Mouse (Mus musculus) liver, embryonic 11.5 days (tissue): Measurements from ENCODE around the gene Exoc3l. TPM values are rescaled to one million over a fixed set of nuclear protein-coding genes. Genes with fewer than 3 reads are reported as not detected.

Experiments
- ATAC-seq: fragments of 200-750 bp; cut with Nextera tagmentation; replicated peaks from 2 replicates; pipeline ENCODE4 v1.8.0; 2017; ENCODE audit warnings: moderate number of reproducible peaks, mild to moderate bottlenecking, moderate TSS enrichment, moderate library complexity; ENCODE audit not compliant: low FRiP score
- DNase-seq: peaks from one replicate; pipeline ENCODE4 v3.0.0-alpha.2; 2017; ENCODE audit warnings: low spot score
- H3K27ac ChIP-seq: fragments of 300-500 bp; sonication (generic); 2 replicates; pipeline ENCODE4 v1.5.1; 2014; ENCODE audit warnings: mild to moderate bottlenecking, low read depth, low read length, control low read depth
- H3K27me3 ChIP-seq: fragments of 300-500 bp; sonication (generic); replicated peaks from 2 replicates; pipeline ENCODE4 v1.6.1; 2014; ENCODE audit warnings: low read length, mixed read lengths; ENCODE audit not compliant: control insufficient read depth, insufficient read depth
- H3K36me3 ChIP-seq: fragments of 300-500 bp; sonication (generic); 2 replicates; pipeline ENCODE4 v1.6.1; 2014; ENCODE audit warnings: mild to moderate bottlenecking, low read length, moderate library complexity, mixed read lengths; ENCODE audit not compliant: control insufficient read depth, insufficient read depth
- H3K4me1 ChIP-seq: fragments of 300-500 bp; sonication (generic); replicated peaks from 2 replicates; pipeline ENCODE4 v1.6.1; 2014; ENCODE audit warnings: low read length, mixed read lengths; ENCODE audit not compliant: control insufficient read depth, insufficient read depth
- H3K4me2 ChIP-seq: fragments of 300-500 bp; sonication (generic); 2 replicates; pipeline ENCODE4 v1.6.1; 2014; ENCODE audit warnings: mild to moderate bottlenecking, control low read depth, moderate library complexity
- H3K4me3 ChIP-seq: fragments of 300-500 bp; sonication (generic); 2 replicates; pipeline ENCODE4 v1.5.1; 2014; ENCODE audit warnings: low read depth, low read length, control low read depth
- H3K9ac ChIP-seq: fragments of 300-500 bp; sonication (generic); 2 replicates; pipeline ENCODE4 v1.6.1; 2014; ENCODE audit warnings: low read depth, low read length, control low read depth
- H3K9me3 ChIP-seq: fragments of 300-500 bp; sonication (generic); 2 replicates; pipeline ENCODE4 v1.6.1; 2016; ENCODE audit warnings: low read length, inconsistent platforms, mixed read lengths; ENCODE audit not compliant: control insufficient read depth
- WGBS: fragments of 180-500 bp; shearing (Covaris S2); extraction: QIAGEN DNeasy Blood & Tissue Kit; methylation state at CpG from one replicate; pipeline ENCODE4 v1.1.7; 2014; 5-methylcytosine and 5-hydroxymethylcytosine counted together
- polyA plus RNA-seq: library from polyadenylated mRNA; unstranded; fragments of >200 nt; fragmentation: Nextera tagmentation; extraction: Ambion mirVana; gene quantifications from 2 replicates; pipeline ENCODE4 v1.2.1, GENCODE M21; 2014

The Exoc3l gene
- polyA plus RNA-seq, 1 experiment from 2014 or later, result 19.6 TPM

GRCm38 (mm10) chr8:105336373-105337130, 40.7 kb upstream of the Exoc3l start:
- 73% methylated on average over 32 of the region's 32 CpGs for WGBS
- no peak for DNase-seq
- H3K27ac ChIP-seq, result no peak overlapping the region
- H3K4me2 ChIP-seq, result no peak overlapping the region
- no peak; the same call in 1 of the 2 replicates for ATAC-seq
- H3K9me3 ChIP-seq, result no peaks in the 10 kb centered on the region
- H3K4me1 ChIP-seq, result peaks cover 32% of the 10 kb centered on the region
- H3K36me3 ChIP-seq, result peaks cover 12% of the 10 kb centered on the region; the same call in 1 of the 2 replicates
- no peak overlapping the region for H3K9ac ChIP-seq
- no peaks in the 10 kb centered on the region for H3K27me3 ChIP-seq
- no peak overlapping the region for H3K4me3 ChIP-seq

- H3K27ac ChIP-seq, result no peak overlapping the region
- 77% methylated on average over 2 of the region's 2 CpGs for WGBS
- peaks cover 35% of the 10 kb centered on the region for H3K36me3 ChIP-seq
- DNase-seq (no peak), ATAC-seq (no peak)
- H3K9me3 ChIP-seq, result no peaks in the 10 kb centered on the region
- H3K9ac ChIP-seq, result no peak overlapping the region
- peaks cover 6% of the 10 kb centered on the region; the same call in 1 of the 2 replicates for H3K4me1 ChIP-seq
- H3K4me2 ChIP-seq, result no peak overlapping the region
- H3K27me3 ChIP-seq, result no peaks in the 10 kb centered on the region
- H3K4me3 ChIP-seq, result no peak overlapping the region
Observed at GRCm38 (mm10) chr8:105332523-105332922, 36.6 kb upstream of the Exoc3l start.

GRCm38 (mm10) chr8:105331931-105332330, 36.0 kb upstream of the Exoc3l start:
- Histone ChIP-seq H3K4me3 (no peak overlapping the region), H3K4me2 (no peak overlapping the region), H3K9me3 (no peaks in the 10 kb centered on the region), H3K36me3 (peaks cover 34% of the 10 kb centered on the region), H3K9ac (no peak overlapping the region), H3K4me1 (peaks cover 6% of the 10 kb centered on the region; the same call in 1 of the 2 replicates), H3K27me3 (no peaks in the 10 kb centered on the region), H3K27ac (no peak overlapping the region)
- ATAC-seq, result no peak
- WGBS, result 89% methylated on average over 9 of the region's 9 CpGs
- no peak for DNase-seq

GRCm38 (mm10) chr8:105331469-105331868, 35.6 kb upstream of the Exoc3l start:
- Histone ChIP-seq H3K9ac (no peak overlapping the region), H3K36me3 (peaks cover 29% of the 10 kb centered on the region), H3K4me1 (peaks cover 6% of the 10 kb centered on the region; the same call in 1 of the 2 replicates), H3K27me3 (no peaks in the 10 kb centered on the region), H3K4me2 (no peak overlapping the region), H3K27ac (no peak overlapping the region), H3K4me3 (no peak overlapping the region), H3K9me3 (no peaks in the 10 kb centered on the region)
- ATAC-seq (no peak), DNase-seq (no peak)
- 93% methylated on average over 22 of the region's 22 CpGs for WGBS

DNA sequence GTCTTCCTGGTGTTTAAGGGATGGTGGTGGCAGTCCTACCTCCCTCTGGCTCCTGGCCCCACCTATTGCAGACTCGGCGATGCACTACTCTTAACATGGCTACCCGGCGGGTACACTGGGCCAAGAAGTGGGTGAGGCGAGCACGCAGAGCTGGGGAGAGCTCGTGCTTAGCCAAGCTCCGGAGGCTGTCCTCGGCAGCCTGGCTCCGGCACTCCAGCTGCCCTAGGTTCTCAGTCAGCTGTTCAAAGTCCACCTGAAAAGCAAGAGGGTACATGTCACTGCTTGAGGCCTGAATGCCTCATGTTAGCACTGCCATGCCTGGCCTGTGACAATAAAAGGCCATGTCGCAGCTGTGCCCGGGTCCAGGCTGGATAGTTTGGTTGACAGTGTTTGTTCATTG, 34.4 kb upstream of the Exoc3l start:
- Histone ChIP-seq H3K4me3 (no peak overlapping the region), H3K9ac (no peak overlapping the region), H3K9me3 (no peaks in the 10 kb centered on the region), H3K27me3 (no peaks in the 10 kb centered on the region), H3K4me2 (no peak overlapping the region), H3K36me3 (peaks cover 28% of the 10 kb centered on the region), H3K27ac (no peak overlapping the region), H3K4me1 (peaks cover 8% of the 10 kb centered on the region)
- DNase-seq (no peak), ATAC-seq (no peak)
- 93% methylated on average over 12 of the region's 12 CpGs for WGBS

- H3K4me1 ChIP-seq, result peaks cover 25% of the 10 kb centered on the region
- WGBS, result 25% methylated on average over 6 of the region's 6 CpGs
- H3K27ac ChIP-seq, result peak overlapping the region; percentile 86
- peak overlapping the region; percentile 91 for H3K4me2 ChIP-seq
- no peak for DNase-seq
- H3K36me3 ChIP-seq, result peaks cover 28% of the 10 kb centered on the region
- no peak for ATAC-seq
- no peaks in the 10 kb centered on the region for H3K9me3 ChIP-seq
- H3K9ac ChIP-seq, result peak overlapping the region; percentile 79
- peak overlapping the region; percentile 67 for H3K4me3 ChIP-seq
- H3K27me3 ChIP-seq, result no peaks in the 10 kb centered on the region
Observed at GRCm38 (mm10) chr8:105326968-105327367, 31.1 kb upstream of the Exoc3l start.

DNA sequence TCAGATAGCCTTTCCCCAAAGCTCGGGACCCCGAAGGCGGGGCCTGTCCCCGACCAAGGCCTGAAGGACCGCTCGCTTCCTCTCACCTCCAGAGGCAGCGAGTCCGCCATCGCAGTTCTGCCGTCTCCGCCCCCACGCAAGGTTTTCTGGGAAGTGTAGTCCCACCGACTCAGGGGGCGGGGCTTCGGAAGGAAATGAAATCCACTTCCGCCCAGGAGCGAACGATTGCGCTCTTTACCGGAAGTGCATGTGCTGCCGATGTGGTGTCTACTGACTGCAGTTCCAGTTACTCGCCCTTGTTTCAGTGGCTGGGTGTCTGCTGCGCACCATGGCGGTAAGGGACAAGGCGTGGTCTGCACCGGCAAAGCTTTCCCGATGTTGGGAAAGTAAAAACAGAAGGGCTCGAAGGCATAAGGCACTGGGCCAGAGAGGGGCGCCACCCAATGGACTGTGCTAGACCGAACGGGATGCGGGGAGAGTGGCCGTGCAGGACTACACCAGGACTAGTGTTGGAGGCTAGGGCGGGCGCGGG, 30.3 kb upstream of the Exoc3l start, which contains the start of the genes Lrrc29 and Tmem208:
Gene Lrrc29 (minus strand): TSS at position 138 of the 532 bp plus-strand sequence.
Gene Tmem208 (plus strand): TSS at position 214 of the 532 bp plus-strand sequence.
- DNase-seq (peak; percentile 96), ATAC-seq (peak; percentile 84)
- Histone ChIP-seq H3K27ac (peak within 1 kb of the TSS; percentile 86), H3K9ac (peak within 1 kb of the TSS; percentile 79), H3K4me2 (peak within 1 kb of the TSS; percentile 91), H3K4me1 (peaks cover 29% of the 10 kb centered on the region), H3K4me3 (peak within 1 kb of the TSS; percentile 67), H3K9me3 (no peaks in the 10 kb centered on the region), H3K27me3 (no peaks in the 10 kb centered on the region), H3K36me3 (peaks cover 22% of the 10 kb centered on the region)
- WGBS, result under 1% methylated on average over 36 of the region's 36 CpGs

GRCm38 (mm10) chr8:105325641-105326093, 29.8 kb upstream of the Exoc3l start:
- no peaks in the 10 kb centered on the region for H3K9me3 ChIP-seq
- 1% methylated on average over 12 of the region's 12 CpGs for WGBS
- peak overlapping the region; percentile 67 for H3K4me3 ChIP-seq
- H3K4me1 ChIP-seq, result peaks cover 29% of the 10 kb centered on the region
- H3K27me3 ChIP-seq, result no peaks in the 10 kb centered on the region
- H3K36me3 ChIP-seq, result peaks cover 18% of the 10 kb centered on the region
- ATAC-seq (peak; percentile 16), DNase-seq (no peak)
- peak overlapping the region; percentile 91 for H3K4me2 ChIP-seq
- H3K27ac ChIP-seq, result peak overlapping the region; percentile 86
- peak overlapping the region; percentile 79 for H3K9ac ChIP-seq
